Mouse (Mus musculus): ENCODE data around the gene Tesk1. TPM values are rescaled to one million over a fixed set of nuclear protein-coding genes. Genes with fewer than 3 reads are reported as not detected.

Tesk1 gene
- polyA plus RNA-seq, 1 experiment from 2014 or later, result 22.6 TPM

DNA sequence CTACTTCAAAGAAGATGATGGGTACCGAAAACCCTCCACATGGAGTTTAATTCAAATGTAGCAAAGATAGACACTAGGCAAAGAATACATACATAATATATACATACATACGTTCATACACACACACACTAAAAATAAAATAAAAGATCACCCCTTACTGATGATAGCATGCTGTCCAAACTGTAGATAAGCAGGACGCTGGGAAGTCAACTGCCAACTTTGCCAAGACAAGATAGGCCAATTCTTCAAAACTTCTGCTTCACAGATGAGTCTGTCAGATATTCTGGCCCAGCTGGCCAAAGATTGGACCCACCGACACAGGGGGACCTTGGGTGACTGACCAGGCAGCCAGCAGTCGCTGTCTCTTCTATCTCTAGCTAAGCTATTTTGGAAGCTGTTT is 21.4 kb downstream of the Tesk1 start:
- DNase-seq (ENCODE audit: low spot score) (no peak), ATAC-seq (ENCODE audit: low FRiP score) (no peak)
- Histone ChIP-seq H3K27me3 (ENCODE audit: control insufficient read depth, insufficient read depth, low read length) (no peaks in the 10 kb centered on the region), H3K9ac (no peak overlapping the region), H3K4me3 (replicated peaks; ENCODE audit: low read length) (no peak overlapping the region), H3K9me3 (ENCODE audit: control insufficient read depth, low read length) (no peaks in the 10 kb centered on the region), H3K4me1 (replicated peaks; ENCODE audit: control insufficient read depth, insufficient read depth, low read length) (no peaks in the 10 kb centered on the region), H3K36me3 (replicated peaks; ENCODE audit: control insufficient read depth, insufficient read depth) (no peaks in the 10 kb centered on the region), H3K4me2 (replicated peaks) (no peak overlapping the region), H3K27ac (no peak overlapping the region)
- WGBS, result 94% methylated on average over 5 of the region's 5 CpGs

DNA sequence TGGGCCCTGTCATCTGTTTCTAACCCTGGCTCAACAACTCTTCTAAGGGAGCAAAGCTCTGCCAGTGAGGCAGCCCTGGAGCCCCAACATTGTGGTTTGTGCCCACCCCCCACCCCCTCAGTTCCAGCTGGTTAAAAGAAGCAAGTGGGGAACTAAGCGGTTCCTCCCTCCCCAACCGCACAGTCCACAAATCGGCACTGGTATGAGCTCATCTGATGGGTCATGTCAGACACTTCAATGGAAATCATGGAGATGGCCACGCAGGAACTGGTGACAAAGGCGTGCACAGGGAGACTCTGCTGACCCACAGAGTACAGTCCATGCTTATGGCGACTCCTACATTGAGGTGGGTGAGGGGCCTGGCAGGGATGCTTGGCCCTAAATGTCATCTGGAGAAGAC is 24.2 kb downstream of the Tesk1 start:
- 88% methylated on average over 6 of the region's 6 CpGs for WGBS
- Histone ChIP-seq H3K27me3 (ENCODE audit: control insufficient read depth, insufficient read depth, low read length) (no peaks in the 10 kb centered on the region), H3K9me3 (ENCODE audit: control insufficient read depth, low read length) (no peaks in the 10 kb centered on the region), H3K9ac (no peak overlapping the region), H3K4me1 (replicated peaks; ENCODE audit: control insufficient read depth, insufficient read depth, low read length) (no peaks in the 10 kb centered on the region), H3K36me3 (replicated peaks; ENCODE audit: control insufficient read depth, insufficient read depth) (no peaks in the 10 kb centered on the region), H3K4me3 (replicated peaks; ENCODE audit: low read length) (no peak overlapping the region), H3K27ac (no peak overlapping the region), H3K4me2 (replicated peaks) (no peak overlapping the region)
- DNase-seq (ENCODE audit: low spot score) (no peak), ATAC-seq (ENCODE audit: low FRiP score) (no peak)

DNA sequence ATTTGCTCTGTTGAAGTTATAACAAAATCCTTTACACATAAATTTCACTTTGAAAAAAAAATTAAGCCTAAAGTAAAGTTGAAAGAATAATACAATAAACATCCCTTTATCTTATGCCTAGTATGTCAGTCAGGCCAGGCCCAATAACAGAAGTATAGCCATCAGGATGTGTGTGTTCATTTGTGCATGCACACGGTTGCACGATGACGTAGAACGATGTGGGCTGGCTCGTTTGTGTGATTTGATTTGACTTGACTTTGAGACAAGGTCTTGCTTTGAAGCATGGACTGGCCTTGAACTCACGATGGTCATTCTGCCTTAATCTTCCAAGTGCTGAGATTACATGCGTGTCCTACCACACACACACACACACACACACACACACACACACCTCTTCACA is 25.1 kb downstream of the Tesk1 start:
- Histone ChIP-seq H3K4me3 (replicated peaks; ENCODE audit: low read length) (no peak overlapping the region), H3K36me3 (replicated peaks; ENCODE audit: control insufficient read depth, insufficient read depth) (no peaks in the 10 kb centered on the region), H3K4me2 (replicated peaks) (no peak overlapping the region), H3K9me3 (ENCODE audit: control insufficient read depth, low read length) (no peaks in the 10 kb centered on the region), H3K27me3 (ENCODE audit: control insufficient read depth, insufficient read depth, low read length) (no peaks in the 10 kb centered on the region), H3K27ac (no peak overlapping the region), H3K9ac (no peak overlapping the region), H3K4me1 (replicated peaks; ENCODE audit: control insufficient read depth, insufficient read depth, low read length) (no peaks in the 10 kb centered on the region)
- WGBS, result 93% methylated on average over 7 of the region's 7 CpGs
- DNase-seq (ENCODE audit: low spot score), result no peak
- ATAC-seq (ENCODE audit: low FRiP score), result no peak

DNA sequence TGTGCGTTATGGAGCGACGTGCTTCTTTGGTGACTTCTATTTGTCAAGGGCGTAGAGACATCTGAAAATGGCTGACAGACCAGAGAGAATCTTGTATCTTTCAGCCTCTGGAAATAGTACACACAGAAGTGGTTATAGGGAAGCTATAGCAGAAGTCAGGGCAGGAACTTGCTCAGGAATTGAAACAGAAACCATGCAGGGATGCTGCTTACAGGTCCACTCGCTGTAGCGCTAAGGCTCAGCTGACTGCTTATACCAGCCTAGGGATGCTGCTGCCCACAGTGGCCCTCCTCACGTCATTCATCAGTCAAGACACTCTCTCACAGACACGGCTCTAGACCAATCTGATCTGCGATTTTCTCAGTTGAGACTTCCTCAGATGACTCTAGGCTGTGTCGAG is 28.6 kb downstream of the Tesk1 start:
- DNase-seq (ENCODE audit: low spot score) (no peak), ATAC-seq (ENCODE audit: low FRiP score) (no peak)
- Histone ChIP-seq H3K36me3 (replicated peaks; ENCODE audit: control insufficient read depth, insufficient read depth) (no peaks in the 10 kb centered on the region), H3K27me3 (ENCODE audit: control insufficient read depth, insufficient read depth, low read length) (no peaks in the 10 kb centered on the region), H3K9me3 (ENCODE audit: control insufficient read depth, low read length) (no peaks in the 10 kb centered on the region), H3K27ac (no peak overlapping the region), H3K9ac (no peak overlapping the region), H3K4me1 (replicated peaks; ENCODE audit: control insufficient read depth, insufficient read depth, low read length) (no peaks in the 10 kb centered on the region), H3K4me3 (replicated peaks; ENCODE audit: low read length) (no peak overlapping the region), H3K4me2 (replicated peaks) (no peak overlapping the region)
- 91% methylated on average over 10 of the region's 10 CpGs for WGBS

DNA sequence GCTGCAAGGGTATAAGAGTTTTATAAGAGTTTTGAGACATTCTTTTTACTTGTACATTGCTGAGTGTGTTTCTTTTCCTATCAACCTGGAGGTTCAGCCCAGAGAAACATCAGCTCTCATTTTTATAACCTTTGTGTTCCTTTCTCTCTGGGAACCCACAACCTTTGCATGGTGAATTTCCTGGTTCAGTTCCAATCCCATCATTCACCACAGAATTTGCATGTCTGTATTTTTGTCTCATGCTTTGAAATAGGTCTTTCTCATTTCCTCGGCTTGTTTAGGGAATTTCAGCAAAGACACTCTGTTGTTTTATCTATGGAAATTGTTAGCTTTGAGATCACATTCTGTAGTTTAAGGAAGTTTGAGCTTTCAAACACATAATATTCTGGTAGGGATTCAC is 31.9 kb downstream of the Tesk1 start:
- H3K4me3 ChIP-seq (replicated peaks; ENCODE audit: low read length), result no peak overlapping the region
- ATAC-seq (ENCODE audit: low FRiP score) (no peak), DNase-seq (ENCODE audit: low spot score) (no peak)
- no peaks in the 10 kb centered on the region for H3K9me3 ChIP-seq (ENCODE audit: control insufficient read depth, low read length)
- H3K27ac ChIP-seq, result no peak overlapping the region
- H3K4me1 ChIP-seq (replicated peaks; ENCODE audit: control insufficient read depth, insufficient read depth, low read length), result 0 out of 2 replicates have a peak, but pooled peaks cover 6% of the 10 kb centered on the region
- 81% methylated on average over 1 of the region's 1 CpGs for WGBS
- no peaks in the 10 kb centered on the region for H3K36me3 ChIP-seq (replicated peaks; ENCODE audit: control insufficient read depth, insufficient read depth)
- H3K4me2 ChIP-seq (replicated peaks), result no peak overlapping the region
- no peak overlapping the region for H3K9ac ChIP-seq
- no peaks in the 10 kb centered on the region for H3K27me3 ChIP-seq (ENCODE audit: control insufficient read depth, insufficient read depth, low read length)

DNA sequence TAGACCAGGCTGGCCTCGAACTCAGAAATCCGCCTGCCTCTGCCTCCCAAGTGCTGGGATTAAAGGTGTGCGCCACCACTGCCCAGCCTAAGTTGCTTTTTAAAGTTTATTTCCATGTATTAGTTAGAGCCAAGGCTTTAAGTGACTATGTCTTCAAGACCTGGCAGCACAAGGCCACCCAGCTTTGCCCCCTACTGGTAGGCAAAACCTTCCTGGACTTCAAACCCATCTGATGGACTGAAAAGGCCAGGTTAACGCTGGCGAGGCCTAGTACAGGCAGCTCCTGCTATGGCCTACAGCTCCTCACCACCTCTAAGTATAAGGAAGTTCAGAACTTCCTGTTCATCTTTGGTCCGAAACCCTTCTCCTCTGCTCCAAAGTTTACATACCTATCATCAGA is 34.9 kb downstream of the Tesk1 start:
- Histone ChIP-seq H3K27me3 (ENCODE audit: control insufficient read depth, insufficient read depth, low read length) (no peaks in the 10 kb centered on the region), H3K27ac (no peak overlapping the region), H3K9ac (no peak overlapping the region), H3K4me2 (replicated peaks) (no peak overlapping the region), H3K4me1 (replicated peaks; ENCODE audit: control insufficient read depth, insufficient read depth, low read length) (0 out of 2 replicates have a peak, but pooled peaks cover 6% of the 10 kb centered on the region), H3K36me3 (replicated peaks; ENCODE audit: control insufficient read depth, insufficient read depth) (no peaks in the 10 kb centered on the region), H3K9me3 (ENCODE audit: control insufficient read depth, low read length) (no peaks in the 10 kb centered on the region), H3K4me3 (replicated peaks; ENCODE audit: low read length) (no peak overlapping the region)
- DNase-seq (ENCODE audit: low spot score) (no peak), ATAC-seq (ENCODE audit: low FRiP score) (no peak)
- WGBS, result 91% methylated on average over 6 of the region's 6 CpGs

DNA sequence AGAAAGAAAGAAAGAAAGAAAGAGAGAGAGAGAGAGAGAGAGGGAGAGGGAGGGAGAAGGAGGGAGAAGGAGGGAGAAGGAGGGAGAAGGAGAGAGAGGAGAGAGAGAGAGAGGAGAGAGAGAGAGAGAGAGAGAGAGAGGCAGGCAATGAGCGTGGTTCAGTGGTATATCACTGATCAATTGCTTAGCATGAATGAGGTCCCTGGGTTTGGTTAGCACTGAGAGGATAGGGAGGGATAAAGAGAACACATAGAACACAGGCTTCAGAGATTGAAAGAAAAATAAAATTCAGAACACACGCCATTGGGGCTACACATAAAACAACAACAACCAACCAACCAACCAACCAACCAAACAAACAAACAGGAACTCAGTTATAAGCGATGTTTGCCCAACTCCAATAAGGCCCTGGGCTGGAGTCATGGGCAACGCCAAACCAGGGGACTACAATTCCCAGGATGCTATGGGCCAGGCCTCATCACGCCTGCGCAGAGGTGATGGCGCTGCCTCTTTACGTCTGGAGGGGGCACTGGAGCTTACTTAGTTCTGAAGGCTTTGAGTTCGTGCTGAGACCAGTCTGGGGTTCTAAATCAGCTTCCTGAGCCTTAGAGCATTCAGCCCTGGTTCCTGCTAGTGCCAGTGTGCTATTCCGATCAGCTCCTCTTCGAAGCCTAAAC is 36.3 kb downstream of the Tesk1 start:
- DNase-seq (ENCODE audit: low spot score) (peak; percentile 86), ATAC-seq (ENCODE audit: low FRiP score) (peak; percentile 93)
- peak overlapping the region; percentile 51 for H3K4me2 ChIP-seq (replicated peaks)
- H3K27me3 ChIP-seq (ENCODE audit: control insufficient read depth, insufficient read depth, low read length), result no peaks in the 10 kb centered on the region
- H3K4me1 ChIP-seq (replicated peaks; ENCODE audit: control insufficient read depth, insufficient read depth, low read length), result 0 out of 2 replicates have a peak, but pooled peaks cover 6% of the 10 kb centered on the region
- peak overlapping the region; percentile 41; the same call in 1 of the 2 replicates for H3K27ac ChIP-seq
- no peaks in the 10 kb centered on the region for H3K9me3 ChIP-seq (ENCODE audit: control insufficient read depth, low read length)
- H3K36me3 ChIP-seq (replicated peaks; ENCODE audit: control insufficient read depth, insufficient read depth), result no peaks in the 10 kb centered on the region
- H3K4me3 ChIP-seq (replicated peaks; ENCODE audit: low read length), result peak overlapping the region; percentile 24
- H3K9ac ChIP-seq, result 0 out of 2 replicates have a peak overlapping the region, but pooled peaks have one; percentile 20
- 17% methylated on average over 11 of the region's 11 CpGs for WGBS

DNA sequence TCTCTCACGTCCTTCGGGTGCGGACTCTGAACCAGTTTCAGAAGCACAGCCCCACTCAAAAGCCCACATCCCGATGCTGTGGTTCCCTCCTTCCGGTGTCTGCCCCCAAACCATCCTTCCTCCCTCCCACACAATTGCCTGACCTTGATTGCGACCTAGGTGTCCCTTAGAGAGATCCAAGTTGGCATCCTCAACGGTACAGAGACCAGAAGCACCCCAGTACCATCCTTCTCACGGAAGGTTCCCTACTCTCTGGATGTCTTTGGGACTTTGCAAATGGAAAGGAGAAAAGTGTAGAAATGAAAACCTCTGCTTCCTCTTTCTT is 36.8 kb downstream of the Tesk1 start:
- H3K4me2 ChIP-seq (replicated peaks), result peak overlapping the region; percentile 51
- H3K27ac ChIP-seq, result peak overlapping the region; percentile 41; the same call in 1 of the 2 replicates
- H3K4me3 ChIP-seq (replicated peaks; ENCODE audit: low read length), result peak overlapping the region; percentile 24
- 0 out of 2 replicates have a peak, but pooled peaks cover 6% of the 10 kb centered on the region for H3K4me1 ChIP-seq (replicated peaks; ENCODE audit: control insufficient read depth, insufficient read depth, low read length)
- H3K27me3 ChIP-seq (ENCODE audit: control insufficient read depth, insufficient read depth, low read length), result no peaks in the 10 kb centered on the region
- 0 out of 2 replicates have a peak overlapping the region, but pooled peaks have one; percentile 20 for H3K9ac ChIP-seq
- no peaks in the 10 kb centered on the region for H3K9me3 ChIP-seq (ENCODE audit: control insufficient read depth, low read length)
- DNase-seq (ENCODE audit: low spot score), result no peak
- no peaks in the 10 kb centered on the region for H3K36me3 ChIP-seq (replicated peaks; ENCODE audit: control insufficient read depth, insufficient read depth)
- no peak; the same call in 1 of the 2 replicates for ATAC-seq (ENCODE audit: low FRiP score)
- WGBS, result 53% methylated on average over 8 of the region's 8 CpGs

DNA sequence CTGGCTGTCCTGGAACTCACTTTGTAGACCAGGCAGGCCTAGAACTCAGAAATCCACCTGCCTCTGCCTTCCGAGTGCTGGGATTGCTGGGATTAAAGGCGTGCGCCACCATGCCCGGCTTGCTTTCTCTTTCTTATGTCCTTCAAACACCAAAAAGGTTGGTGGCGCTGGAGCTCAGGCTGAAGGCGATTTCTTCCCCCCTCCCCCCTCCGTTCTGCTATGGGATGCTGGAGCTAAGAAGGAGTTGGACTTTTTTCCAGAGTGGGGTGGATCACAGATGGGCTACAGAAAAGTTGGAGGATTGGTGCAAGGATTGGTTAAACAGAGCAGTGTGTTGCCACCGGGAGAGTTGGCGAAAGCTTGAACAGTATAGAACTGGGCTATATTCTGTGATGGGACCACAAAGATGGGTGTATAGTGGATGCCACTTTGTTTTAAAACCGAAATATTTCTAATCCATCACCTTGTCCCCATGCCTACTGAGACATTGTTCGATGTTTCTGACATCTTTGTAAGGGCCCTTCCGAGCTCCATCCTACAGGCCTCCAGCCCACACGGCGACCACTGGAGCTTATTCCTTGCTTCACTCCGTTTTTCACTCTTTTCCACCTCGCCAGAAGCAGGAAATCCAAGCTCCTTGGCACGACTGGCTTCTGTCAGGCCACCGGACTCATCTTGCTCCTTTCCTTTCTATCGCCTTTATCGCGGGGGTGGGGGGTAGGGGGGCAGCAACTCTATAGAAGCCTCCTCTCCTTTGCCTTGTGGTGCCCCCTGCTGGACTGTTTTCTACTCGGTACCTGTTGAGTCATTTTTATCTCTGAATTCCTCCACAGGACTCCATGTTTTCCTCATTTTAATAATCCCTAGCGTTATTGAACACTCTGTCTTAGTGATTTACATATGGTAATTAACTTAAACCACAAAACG is 37.4 kb downstream of the Tesk1 start:
- H3K4me1 ChIP-seq (replicated peaks; ENCODE audit: control insufficient read depth, insufficient read depth, low read length), result 0 out of 2 replicates have a peak, but pooled peaks cover 6% of the 10 kb centered on the region
- no peak overlapping the region; the same call in 1 of the 2 replicates for H3K4me3 ChIP-seq (replicated peaks; ENCODE audit: low read length)
- no peaks in the 10 kb centered on the region for H3K27me3 ChIP-seq (ENCODE audit: control insufficient read depth, insufficient read depth, low read length)
- H3K9me3 ChIP-seq (ENCODE audit: control insufficient read depth, low read length), result no peaks in the 10 kb centered on the region
- no peak overlapping the region for H3K9ac ChIP-seq
- ATAC-seq (ENCODE audit: low FRiP score), result no peak
- H3K36me3 ChIP-seq (replicated peaks; ENCODE audit: control insufficient read depth, insufficient read depth), result no peaks in the 10 kb centered on the region
- no peak overlapping the region for H3K4me2 ChIP-seq (replicated peaks)
- no peak overlapping the region for H3K27ac ChIP-seq
- DNase-seq (ENCODE audit: low spot score), result no peak
- WGBS, result 51% methylated on average over 24 of the region's 24 CpGs
